Mouse (Mus musculus) spleen, adult 2 months (tissue): ENCODE data around the gene Hrh2. TPM values are rescaled to one million over a fixed set of nuclear protein-coding genes. Genes with fewer than 3 reads are reported as not detected.

Source experiments
- DNase-seq, 2 experiments: peaks; one replicate each; pipeline versions ENCODE4 v3.0.0 to v3.0.0-alpha.2; 2012 to 2021; ENCODE audit warnings: low spot score in 2 of 2, low read depth in 1 of 2
- H3K27ac ChIP-seq: fragments of 200-500 bp; 2 replicates; pipeline ENCODE4 v1.5.1; 2012; ENCODE audit warnings: low read length, inconsistent platforms; ENCODE audit not compliant: insufficient read depth
- H3K27me3 ChIP-seq: fragments of 200-500 bp; 2 replicates; pipeline ENCODE4 v1.6.1; 2012; ENCODE audit warnings: mild to moderate bottlenecking, moderate library complexity, low read length, inconsistent platforms; ENCODE audit not compliant: control insufficient read depth, insufficient read depth
- H3K36me3 ChIP-seq: fragments of 200-500 bp; 2 replicates; pipeline ENCODE4 v1.6.1; 2012; ENCODE audit warnings: mild to moderate bottlenecking, low read length, inconsistent platforms; ENCODE audit not compliant: control insufficient read depth, insufficient read depth
- H3K4me1 ChIP-seq: fragments of 200-500 bp; 2 replicates; pipeline ENCODE4 v1.6.1; 2011; ENCODE audit warnings: inconsistent platforms; ENCODE audit not compliant: control insufficient read depth, insufficient read depth, insufficient read length
- H3K4me3 ChIP-seq: fragments of 200-500 bp; 2 replicates; pipeline ENCODE4 v1.5.1; 2011; ENCODE audit warnings: mild to moderate bottlenecking, inconsistent platforms; ENCODE audit not compliant: insufficient read depth, insufficient read length; ENCODE audit errors: extremely low read depth
- CTCF ChIP-seq: fragments of 200-500 bp; IDR thresholded peaks from 2 replicates; pipeline ENCODE4 v1.5.1; 2011; ENCODE audit warnings: mild to moderate bottlenecking, inconsistent platforms; ENCODE audit not compliant: insufficient read depth, insufficient read length, insufficient replicate concordance; ENCODE audit errors: extremely low read depth
- POLR2A ChIP-seq: fragments of 200-500 bp; IDR thresholded peaks from 2 replicates; pipeline ENCODE4 v1.6.1; 2011; ENCODE audit warnings: low read depth, low read length, inconsistent platforms
- WGBS: fragments of 180-500 bp; shearing (Covaris S2); methylation state at CpG from one replicate; pipeline ENCODE4 v1.1.7; 2018; 5-methylcytosine and 5-hydroxymethylcytosine counted together
- polyA plus RNA-seq: library from polyadenylated mRNA; depleted of rRNA; stranded (reverse); fragments of >200 nt; gene quantifications from 2 replicates; pipeline ENCODE4 v1.2.3, GENCODE M21; 2012

Hrh2 gene
- polyA plus RNA-seq, 1 experiment = 4.0 TPM

DNA sequence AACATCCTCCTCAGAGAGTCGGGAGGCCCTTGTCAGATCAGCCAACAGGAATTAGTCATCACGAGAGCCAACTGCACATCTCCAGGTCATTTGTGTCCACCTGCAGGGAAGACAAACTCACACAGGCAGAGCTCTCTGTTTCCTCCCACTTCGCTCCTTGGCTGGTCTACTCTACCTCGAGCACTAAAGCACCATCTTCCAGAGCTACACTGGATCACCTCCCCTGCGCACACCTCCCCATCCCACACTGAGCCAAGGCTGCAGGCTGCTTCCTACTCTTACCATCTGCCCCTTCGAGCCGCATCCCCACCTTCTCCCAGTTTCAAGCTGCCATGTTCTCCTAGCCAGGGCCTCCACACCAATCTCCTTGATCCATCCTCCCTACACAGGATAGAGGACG, 77.7 kb downstream of the Hrh2 start:
- TF ChIP-seq CTCF (no peak), POLR2A (no peak)
- H3K27ac ChIP-seq = no peak overlapping the region
- no peaks in the 10 kb centered on the region for H3K4me1 ChIP-seq
- 68% methylated on average over 8 of the region's 8 CpGs for WGBS
- no peaks in the 10 kb centered on the region for H3K27me3 ChIP-seq
- no peaks in the 10 kb centered on the region for H3K36me3 ChIP-seq
- no peak overlapping the region for H3K4me3 ChIP-seq
- no peak for DNase-seq

GRCm38 (mm10) chr13:54272076-54272475, 80.1 kb downstream of the Hrh2 start:
- WGBS = 87% methylated on average over 7 of the region's 7 CpGs
- no peak for DNase-seq
- TF ChIP-seq CTCF (no peak), POLR2A (no peak)
- Histone ChIP-seq H3K36me3 (no peaks in the 10 kb centered on the region), H3K4me3 (no peak overlapping the region), H3K27me3 (no peaks in the 10 kb centered on the region), H3K4me1 (no peaks in the 10 kb centered on the region), H3K27ac (no peak overlapping the region)

GRCm38 (mm10) chr13:54277406-54277805, 85.5 kb downstream of the Hrh2 start:
- 84% methylated on average over 6 of the region's 6 CpGs for WGBS
- H3K36me3 ChIP-seq = no peaks in the 10 kb centered on the region
- peaks cover 2% of the 10 kb centered on the region; the same call in 1 of the 2 replicates for H3K4me1 ChIP-seq
- no peak overlapping the region for H3K4me3 ChIP-seq
- H3K27me3 ChIP-seq = no peaks in the 10 kb centered on the region
- DNase-seq = no peak
- TF ChIP-seq CTCF = no peak
- TF ChIP-seq POLR2A = no peak
- H3K27ac ChIP-seq = no peak overlapping the region

- Histone ChIP-seq H3K4me1 (peaks cover 2% of the 10 kb centered on the region; the same call in 1 of the 2 replicates), H3K36me3 (no peaks in the 10 kb centered on the region), H3K27me3 (no peaks in the 10 kb centered on the region), H3K27ac (no peak overlapping the region), H3K4me3 (no peak overlapping the region)
- WGBS = 87% methylated on average over 7 of the region's 7 CpGs
- TF ChIP-seq CTCF = no peak
- no peak for TF ChIP-seq POLR2A
- DNase-seq = no peak
These were observed 88.4 kb downstream of the Hrh2 start for GRCm38 (mm10) chr13:54280366-54280765.

GRCm38 (mm10) chr13:54281149-54281548, 89.2 kb downstream of the Hrh2 start:
- TF ChIP-seq POLR2A = no peak
- no peak for TF ChIP-seq CTCF
- no peak for DNase-seq
- WGBS = 82% methylated on average over 7 of the region's 7 CpGs
- no peak overlapping the region for H3K4me3 ChIP-seq
- no peaks in the 10 kb centered on the region for H3K36me3 ChIP-seq
- peaks cover 2% of the 10 kb centered on the region; the same call in 1 of the 2 replicates for H3K4me1 ChIP-seq
- H3K27me3 ChIP-seq = no peaks in the 10 kb centered on the region
- no peak overlapping the region for H3K27ac ChIP-seq

DNA sequence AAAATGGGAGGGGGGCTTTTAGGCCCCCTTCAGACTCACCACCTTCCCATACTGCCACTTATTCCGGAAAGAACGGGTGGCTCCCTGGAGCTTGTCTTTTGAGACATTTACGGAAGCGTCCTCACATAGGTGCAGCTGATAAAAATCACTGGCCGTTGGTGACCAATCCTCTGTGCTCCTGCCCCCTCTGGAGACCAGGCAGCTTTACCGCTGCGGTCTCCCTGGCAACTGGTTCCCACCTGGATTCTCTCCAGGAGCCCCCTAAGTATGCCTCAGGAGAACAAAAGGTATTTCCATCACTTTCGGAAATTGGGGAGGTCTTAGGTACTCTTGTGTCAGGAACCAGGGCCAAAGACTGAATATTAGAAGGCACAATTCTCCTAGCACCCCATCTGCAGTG, 89.7 kb downstream of the Hrh2 start:
- no peak for DNase-seq
- Histone ChIP-seq H3K4me1 (peaks cover 2% of the 10 kb centered on the region; the same call in 1 of the 2 replicates), H3K4me3 (no peak overlapping the region), H3K36me3 (no peaks in the 10 kb centered on the region), H3K27me3 (no peaks in the 10 kb centered on the region), H3K27ac (no peak overlapping the region)
- 49% methylated on average over 8 of the region's 8 CpGs for WGBS
- no peak for TF ChIP-seq CTCF
- TF ChIP-seq POLR2A = no peak

GRCm38 (mm10) chr13:54282149-54282860, 90.4 kb downstream of the Hrh2 start:
- H3K4me1 ChIP-seq = peaks cover 2% of the 10 kb centered on the region; the same call in 1 of the 2 replicates
- no peaks in the 10 kb centered on the region for H3K36me3 ChIP-seq
- no peak for TF ChIP-seq CTCF
- TF ChIP-seq POLR2A = no peak
- H3K27me3 ChIP-seq = no peaks in the 10 kb centered on the region
- 18% methylated on average over 17 of the region's 17 CpGs for WGBS
- no peak overlapping the region for H3K27ac ChIP-seq
- no peak overlapping the region; the same call in 1 of the 2 replicates for H3K4me3 ChIP-seq
- DNase-seq = no peak
